Mouse (Mus musculus) forebrain, embryonic 16.5 days (tissue): ENCODE data around the gene Zfp977. TPM values are rescaled to one million over a fixed set of nuclear protein-coding genes. Genes with fewer than 3 reads are reported as not detected.
"Not testable (repeated sequence)": the region's sequence is repeated elsewhere in the genome, so short reads cannot be mapped to it uniquely, and the experiment has no call there.

ENCODE experiments used
- ATAC-seq: fragments of 200-750 bp; cut with Nextera tagmentation; 2 replicates; pipeline ENCODE4 v1.8.0; 2017; ENCODE audit warnings: mild to moderate bottlenecking, moderate library complexity
- H3K27ac ChIP-seq: fragments of 300-500 bp; sonication (generic); 2 replicates; pipeline ENCODE4 v1.5.1; 2014; ENCODE audit warnings: low read length, control low read depth
- H3K27me3 ChIP-seq: fragments of 300-500 bp; sonication (generic); replicated peaks from 2 replicates; pipeline ENCODE4 v1.6.1; 2014; ENCODE audit warnings: low read length; ENCODE audit not compliant: control insufficient read depth, insufficient read depth
- H3K36me3 ChIP-seq: fragments of 300-500 bp; sonication (generic); 2 replicates; pipeline ENCODE4 v1.6.1; 2014; ENCODE audit not compliant: control insufficient read depth, insufficient read depth
- H3K4me1 ChIP-seq: fragments of 300-500 bp; sonication (generic); replicated peaks from 2 replicates; pipeline ENCODE4 v1.6.1; 2014; ENCODE audit warnings: low read length; ENCODE audit not compliant: control insufficient read depth, insufficient read depth
- H3K4me2 ChIP-seq: fragments of 300-500 bp; sonication (generic); 2 replicates; pipeline ENCODE4 v1.6.1; 2014; ENCODE audit warnings: mild to moderate bottlenecking, low read length, control low read depth
- H3K4me3 ChIP-seq: fragments of 300-500 bp; sonication (generic); replicated peaks from 2 replicates; pipeline ENCODE4 v1.5.1; 2014; ENCODE audit warnings: mild to moderate bottlenecking, low read length, control low read depth
- H3K9ac ChIP-seq: fragments of 300-500 bp; sonication (generic); replicated peaks from 2 replicates; pipeline ENCODE4 v1.6.1; 2014; ENCODE audit warnings: low read depth, low read length, control low read depth
- H3K9me3 ChIP-seq: fragments of 300-500 bp; sonication (generic); 2 replicates; pipeline ENCODE4 v1.6.1; 2016; ENCODE audit warnings: low read length; ENCODE audit not compliant: control insufficient read depth
- WGBS: fragments of 180-500 bp; shearing (Covaris S2); extraction: QIAGEN DNeasy Blood & Tissue Kit; methylation state at CpG from one replicate; pipeline ENCODE4 v1.1.7; 2014; 5-methylcytosine and 5-hydroxymethylcytosine counted together
- microRNA-seq: library from miRNA; unstranded; fragments of <30 nt; microRNA quantifications from one replicate; pipeline ENCODE4, GENCODE M21; 2017
- polyA plus RNA-seq: library from polyadenylated mRNA; unstranded; fragments of >200 nt; fragmentation: Nextera tagmentation; extraction: Ambion mirVana; gene quantifications from 2 replicates; pipeline ENCODE4 v1.2.1, GENCODE M21; 2015

The Zfp977 gene
- 0.91 and 1.4 TPM in 2 replicates for polyA plus RNA-seq

GRCm38 (mm10) chr7:42592413-42592812 is at the start of gene Zfp977:
Gene Zfp977 (minus strand): TSS chr7:42592547.
- H3K4me3 ChIP-seq, H3K36me3 ChIP-seq, H3K4me2 ChIP-seq, H3K4me1 ChIP-seq, ATAC-seq, H3K27me3 ChIP-seq, H3K9ac ChIP-seq, H3K9me3 ChIP-seq, H3K27ac ChIP-seq: not testable (repeated sequence)
- WGBS, result 92% methylated on average over 11 of the region's 11 CpGs

DNA sequence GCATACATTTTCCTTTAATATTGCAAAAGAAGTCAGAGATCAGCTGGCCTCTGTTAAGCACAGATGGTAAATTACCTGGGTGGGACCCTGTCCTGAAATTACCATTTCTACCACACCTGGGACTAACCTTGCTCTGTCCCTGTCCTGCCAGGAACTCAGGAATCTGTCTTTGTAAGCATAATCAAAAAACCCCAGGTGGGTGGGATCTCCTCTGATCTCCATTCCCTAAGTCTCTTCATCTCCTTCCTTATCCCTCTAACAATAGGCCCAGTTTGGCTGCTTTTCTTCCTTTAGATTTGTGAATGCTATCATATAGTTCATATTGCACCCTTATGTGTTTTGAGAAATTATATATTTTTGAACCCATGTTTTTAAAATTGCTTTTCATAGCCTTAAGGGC is 38.7 kb upstream of the Zfp977 start:
- H3K9me3 ChIP-seq, result not testable (repeated sequence)

DNA sequence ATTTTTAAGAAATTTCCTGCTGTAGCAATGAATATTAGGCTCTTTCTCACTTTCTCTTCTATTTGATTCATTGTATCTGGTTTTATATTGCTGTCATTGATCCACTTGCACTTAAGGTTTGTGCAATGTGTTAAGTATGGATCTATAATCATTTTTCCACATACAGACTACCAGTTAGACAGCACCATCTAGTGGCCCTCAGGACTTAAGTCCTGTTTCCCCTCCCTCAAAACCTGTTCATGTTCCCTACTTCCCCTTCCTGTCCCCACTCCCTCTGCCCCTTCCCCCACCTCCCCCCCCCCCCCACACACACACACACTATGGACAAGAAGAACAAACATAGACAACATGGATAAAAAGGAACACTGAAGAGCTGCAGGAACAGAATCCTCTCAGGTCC is 3.3 kb upstream of the Zfp977 start:
- not testable (repeated sequence) for H3K4me1 ChIP-seq, H3K36me3 ChIP-seq, H3K9ac ChIP-seq, H3K27me3 ChIP-seq, H3K4me3 ChIP-seq, H3K27ac ChIP-seq, ATAC-seq, H3K4me2 ChIP-seq
- H3K9me3 ChIP-seq, result peaks cover 13% of the 10 kb centered on the region; the same call in 1 of the 2 replicates

More for the DNA sequence above, 38.7 kb upstream of the Zfp977 start:
- H3K4me2 ChIP-seq, H3K4me3 ChIP-seq, H3K9ac ChIP-seq, H3K27me3 ChIP-seq, H3K36me3 ChIP-seq, H3K4me1 ChIP-seq, ATAC-seq, H3K27ac ChIP-seq: not testable (repeated sequence)

- H3K4me3 ChIP-seq, H3K36me3 ChIP-seq, H3K4me2 ChIP-seq, H3K27me3 ChIP-seq, H3K4me1 ChIP-seq, H3K27ac ChIP-seq, H3K9ac ChIP-seq, H3K9me3 ChIP-seq, ATAC-seq: not testable (repeated sequence)
Observed at GRCm38 (mm10) chr7:42591311-42591710, 1.0 kb downstream of the Zfp977 start.

GRCm38 (mm10) chr7:42578488-42578887 is 13.9 kb downstream of the Zfp977 start, which contains the start of gene Gm21028:
Gene Gm21028 (minus strand): TSS chr7:42578588.
- H3K9ac ChIP-seq, result no peak within 1 kb of the TSS
- no peaks in the 10 kb centered on the region for H3K27me3 ChIP-seq
- H3K36me3 ChIP-seq, result no peaks in the 10 kb centered on the region
- no peak within 1 kb of the TSS for H3K4me2 ChIP-seq
- H3K9me3 ChIP-seq, result peaks cover 14% of the 10 kb centered on the region
- H3K27ac ChIP-seq, result no peak within 1 kb of the TSS
- ATAC-seq, result no peak
- no peaks in the 10 kb centered on the region for H3K4me1 ChIP-seq
- WGBS, result 95% methylated on average over 5 of the region's 5 CpGs
- H3K4me3 ChIP-seq, result no peak within 1 kb of the TSS

DNA sequence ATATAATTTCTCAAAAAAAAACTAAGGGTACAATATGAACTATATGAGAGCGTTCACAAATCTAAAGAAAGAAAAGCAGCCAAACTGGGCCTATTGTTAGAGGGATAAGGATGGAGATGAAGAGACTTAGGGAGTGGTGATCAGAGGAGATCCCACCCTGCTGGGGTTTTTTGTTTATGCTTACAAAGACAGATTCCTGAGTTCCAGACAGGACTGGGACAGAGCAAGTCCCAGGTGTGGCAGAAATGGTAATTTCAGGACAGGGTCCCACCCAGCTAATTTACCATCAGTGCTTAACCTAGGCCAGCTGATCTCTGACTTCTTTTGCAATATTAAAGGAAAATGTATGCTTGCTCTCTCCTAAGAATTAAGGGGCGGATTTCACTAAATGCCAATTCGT is 40.6 kb downstream of the Zfp977 start:
- Histone ChIP-seq H3K27me3 (no peaks in the 10 kb centered on the region), H3K4me2 (no peak overlapping the region), H3K9me3 (0 out of 2 replicates have a peak, but pooled peaks cover 2% of the 10 kb centered on the region), H3K27ac (no peak overlapping the region), H3K9ac (no peak overlapping the region), H3K4me3 (no peak overlapping the region), H3K36me3 (no peaks in the 10 kb centered on the region), H3K4me1 (no peaks in the 10 kb centered on the region)
- WGBS, result 80% methylated on average over 3 of the region's 3 CpGs
- ATAC-seq, result no peak

Small RNA genes lying within 50 kb of the gene (microRNA-seq; reads per million reads assigned to microRNA genes)
- gene Gm24938, result not detected

Other genes starting within 250 kb of the Zfp977 start
- gene 4933421I07Rik, start 144.4 kb downstream of the Zfp977 start, polyA plus RNA-seq, result not detected in 2 replicates
- gene Zfp141, start 86.8 kb downstream of the Zfp977 start, polyA plus RNA-seq, result 17.6 and 19.7 TPM in 2 replicates
- not detected in 2 replicates for gene Gm21028, start 14.0 kb downstream of the Zfp977 start, polyA plus RNA-seq
- gene Zfp976, start 50.0 kb upstream of the Zfp977 start, polyA plus RNA-seq, result 3.7 and 4.1 TPM in 2 replicates
- 6.8 and 7.9 TPM in 2 replicates for gene Zfp975, start 100.2 kb upstream of the Zfp977 start, polyA plus RNA-seq
- gene Gm17067, start 134.5 kb upstream of the Zfp977 start, polyA plus RNA-seq, result not detected in 2 replicates
- not detected in 2 replicates for gene Vmn2r62, start 201.0 kb upstream of the Zfp977 start, polyA plus RNA-seq